Mouse (Mus musculus) heart, postnatal 25 days (tissue): Measurements from ENCODE around the gene Pitpnb. TPM values are rescaled to one million over a fixed set of nuclear protein-coding genes. Genes with fewer than 3 reads are reported as not detected.

Experiments used
- DNase-seq: peaks from one replicate; pipeline ENCODE4 v3.0.0; 2022; ENCODE audit warnings: low spot score
- intact Hi-C: fragments of 180-260 bp; cut with DNase I; formaldehyde crosslinking; loops from one replicate; pipeline ENCODE4 v1.15.1; 2025
- total RNA-seq, 2 experiments: library from RNA; stranded (reverse); gene quantifications; 2 replicates each; pipeline ENCODE4 v1.2.3; 2021

The Pitpnb gene
- total RNA-seq, 2 experiments from 2014 or later, result 38.1 to 38.4 TPM

DNA sequence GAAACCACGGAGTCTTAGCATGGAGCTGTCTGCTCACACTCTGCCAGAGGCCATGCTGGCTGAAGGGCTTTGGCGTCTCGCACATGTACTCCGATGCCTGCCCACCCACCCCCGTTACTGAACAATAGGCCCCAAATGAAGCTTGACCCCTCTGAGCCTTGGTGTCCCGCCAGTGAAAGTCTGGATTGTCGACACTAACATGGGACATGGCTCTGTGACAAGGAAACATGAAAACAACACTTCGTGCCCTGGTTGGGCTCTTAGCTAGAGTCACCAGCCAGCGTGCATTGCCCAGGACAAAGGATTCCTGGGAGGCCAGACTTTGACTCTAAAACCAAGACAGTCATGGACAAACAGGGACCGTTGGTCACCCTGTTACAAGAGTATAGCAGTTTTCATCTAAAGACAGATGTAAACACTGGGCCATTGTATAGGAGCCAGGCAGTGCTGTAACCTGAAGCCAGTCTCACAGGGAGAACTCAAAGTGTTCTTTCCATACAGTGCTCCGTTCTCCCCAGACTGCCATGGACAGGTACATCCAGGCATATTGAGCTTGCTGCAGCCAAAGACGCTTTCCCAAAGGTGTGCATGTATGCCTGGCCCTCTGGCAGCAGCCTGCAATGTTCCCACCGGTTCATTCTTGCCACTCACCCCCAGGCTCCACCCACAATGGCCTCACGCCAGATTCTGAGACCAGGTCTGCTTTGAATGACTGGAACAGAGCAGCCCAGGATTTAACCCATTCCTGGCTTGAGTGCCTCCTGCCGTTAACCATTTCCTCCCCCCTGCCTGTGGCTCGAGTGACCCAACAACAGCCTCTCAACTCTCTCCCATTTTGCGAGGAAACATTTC lies 63.0 kb downstream of the Pitpnb start:
- no peak for DNase-seq

DNA sequence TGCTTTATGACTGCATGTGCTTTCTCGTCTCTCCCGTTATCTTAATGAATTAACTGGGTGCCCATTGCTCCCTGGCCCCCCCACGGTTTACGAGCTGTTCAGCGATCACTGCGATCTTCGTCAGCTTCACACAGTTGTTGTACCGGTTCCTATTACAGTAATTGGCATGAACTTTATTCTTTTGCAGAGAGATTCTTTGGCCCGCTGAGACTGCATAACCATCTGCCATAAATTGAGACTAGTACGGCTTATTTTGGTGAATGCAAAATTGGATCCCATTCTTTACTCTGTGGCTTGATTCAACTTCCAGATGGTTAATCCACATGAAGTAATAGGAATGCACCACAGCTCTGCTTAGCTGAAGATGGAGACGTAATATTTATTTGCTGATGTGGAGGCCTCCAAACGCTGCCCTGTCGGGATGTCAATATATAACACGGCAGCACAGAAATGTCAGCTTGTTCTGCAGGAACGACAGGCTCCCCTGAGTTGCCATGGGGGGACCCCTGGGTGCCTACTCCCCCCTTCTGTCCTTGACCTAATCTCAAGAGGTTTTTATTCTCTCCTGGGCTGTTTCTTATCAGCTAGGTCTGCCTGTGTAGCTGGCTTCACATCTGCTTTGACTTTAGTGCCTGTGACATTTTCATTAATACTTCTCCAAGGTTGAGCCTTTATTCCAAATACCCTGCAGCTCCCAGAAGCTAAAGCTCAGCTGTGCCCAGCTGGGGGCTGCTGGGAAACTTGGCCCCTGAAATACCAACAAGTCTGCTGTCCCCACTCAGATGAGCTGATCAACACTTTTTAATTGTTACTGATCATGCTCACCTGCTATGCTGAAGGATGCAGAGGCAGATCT lies 63.9 kb downstream of the Pitpnb start:
- DNase-seq, result no peak
- intact Hi-C loops, result no loop called here

More for the DNA sequence above, 63.0 kb downstream of the Pitpnb start:
- intact Hi-C loops, result no loop called here

DNA sequence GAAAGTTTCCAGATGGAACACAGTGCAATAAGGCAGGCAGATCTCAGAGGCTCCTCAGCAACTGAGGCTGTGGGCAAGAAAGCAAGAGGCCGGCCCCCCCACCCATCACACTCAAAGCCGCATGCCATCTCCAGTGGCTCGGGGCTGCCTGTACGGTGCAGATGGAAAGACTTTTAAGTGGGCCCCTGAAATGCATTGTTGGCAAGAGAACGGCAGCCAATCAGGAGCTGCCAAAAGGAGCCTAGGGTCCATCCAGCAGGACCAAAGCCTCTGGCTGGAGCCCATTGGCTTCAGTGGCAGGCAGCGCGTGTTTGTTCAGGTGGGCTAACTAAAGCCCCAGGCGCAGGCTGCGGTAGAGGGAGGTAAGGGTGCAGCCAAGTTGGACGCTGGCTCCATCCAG lies 65.2 kb downstream of the Pitpnb start:
- intact Hi-C loops, result no loop called here
- DNase-seq, result no peak

DNA sequence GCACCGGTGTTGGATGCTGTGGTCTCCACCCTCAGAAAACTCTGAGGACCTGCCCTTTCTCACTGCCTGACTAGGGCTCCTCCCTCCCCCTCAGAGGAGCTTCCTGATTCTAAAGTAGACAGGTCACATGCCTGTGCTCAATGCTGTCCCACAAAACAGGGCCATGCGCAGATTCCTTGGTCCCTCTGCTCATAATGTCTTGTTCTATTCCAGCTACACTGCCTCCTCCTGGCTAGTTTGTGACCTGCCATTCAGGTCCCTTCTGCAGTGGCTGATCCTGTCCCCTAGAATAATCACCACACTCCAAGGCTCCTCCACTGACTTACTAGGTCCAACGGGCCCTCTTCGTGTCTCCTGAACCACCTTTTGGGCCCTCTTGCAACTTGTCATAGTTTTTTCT lies 65.6 kb downstream of the Pitpnb start:
- DNase-seq, result no peak
- intact Hi-C loops, result no loop called here

DNA sequence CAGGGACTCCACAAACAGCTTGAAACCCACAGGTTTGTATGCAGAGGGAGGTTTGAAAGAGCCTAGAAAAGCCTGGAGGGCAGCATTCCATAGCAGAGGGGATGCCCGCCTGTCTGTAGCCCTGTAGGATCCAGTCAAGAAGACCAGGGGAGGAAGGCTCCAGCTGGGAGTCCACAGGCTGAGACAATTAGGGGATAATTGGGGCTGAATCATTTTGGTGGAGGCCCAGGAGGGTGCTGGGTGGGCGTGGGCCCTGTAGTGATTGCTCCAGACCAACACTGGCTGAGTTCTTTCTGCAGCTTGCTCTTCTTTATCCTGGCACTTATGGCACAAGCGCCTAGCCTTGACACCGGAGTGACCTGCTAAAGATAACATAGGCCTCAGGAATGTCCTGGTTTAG lies 67.9 kb downstream of the Pitpnb start:
- DNase-seq, result no peak
- intact Hi-C loops, result no loop called here

DNA sequence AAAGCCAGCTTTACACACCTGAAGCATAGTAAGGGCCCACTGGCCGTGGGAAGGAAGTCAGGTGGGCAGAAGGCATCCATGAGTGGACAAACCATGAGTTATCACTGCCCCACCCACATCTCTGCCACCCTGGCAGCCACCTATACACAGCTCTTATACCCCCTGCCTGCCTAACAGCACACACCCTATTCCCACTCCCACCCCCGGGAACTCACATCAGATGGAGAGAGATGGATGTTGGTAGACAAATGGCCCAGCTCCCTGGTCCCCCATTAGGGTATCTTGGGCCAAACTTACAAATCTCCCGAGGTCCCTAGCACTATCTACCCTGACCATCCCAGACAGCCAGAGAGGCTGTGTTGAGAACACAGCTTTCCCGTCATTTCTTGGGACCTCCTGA lies 68.7 kb downstream of the Pitpnb start:
- intact Hi-C loops, result no loop called here
- no peak for DNase-seq

DNA sequence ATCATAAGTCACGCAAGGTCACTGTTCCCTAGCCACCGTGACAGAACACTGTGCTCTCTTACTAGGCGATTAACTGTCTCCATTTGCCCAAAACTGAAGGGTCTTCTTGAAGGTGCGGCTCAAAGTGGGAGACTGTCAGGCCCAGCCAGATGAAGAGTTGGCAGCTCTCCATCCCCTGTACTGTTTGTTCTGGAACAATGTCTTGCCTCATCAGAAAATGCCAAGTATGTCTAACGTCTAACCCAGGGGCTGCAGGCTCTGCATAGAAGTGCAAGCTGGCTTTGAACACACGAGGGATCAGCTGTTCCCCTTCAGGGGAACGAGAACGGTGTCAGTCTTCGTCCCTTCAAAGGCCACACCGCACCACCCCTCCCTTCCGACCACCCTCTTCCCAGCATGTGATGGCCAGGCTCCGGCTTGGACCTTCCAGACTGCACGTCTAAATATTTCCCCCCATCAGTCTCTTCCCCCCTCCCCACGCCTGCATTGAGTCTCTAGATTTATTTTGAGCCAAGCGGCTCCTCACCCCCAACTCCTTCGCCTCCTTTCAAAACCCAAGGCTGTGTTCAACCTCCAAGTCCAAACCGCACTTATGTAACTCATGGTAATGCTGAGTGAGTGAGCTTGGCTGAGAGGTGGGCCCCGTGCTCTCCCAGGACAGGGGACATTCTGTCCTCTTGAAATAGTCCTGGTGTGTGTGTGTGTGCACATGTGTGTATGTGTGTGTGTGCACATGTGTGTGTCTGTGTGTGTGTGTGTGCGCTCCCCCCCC lies 71.5 kb downstream of the Pitpnb start:
- DNase-seq, result peak; percentile 48
- intact Hi-C loops, result no loop called here

DNA sequence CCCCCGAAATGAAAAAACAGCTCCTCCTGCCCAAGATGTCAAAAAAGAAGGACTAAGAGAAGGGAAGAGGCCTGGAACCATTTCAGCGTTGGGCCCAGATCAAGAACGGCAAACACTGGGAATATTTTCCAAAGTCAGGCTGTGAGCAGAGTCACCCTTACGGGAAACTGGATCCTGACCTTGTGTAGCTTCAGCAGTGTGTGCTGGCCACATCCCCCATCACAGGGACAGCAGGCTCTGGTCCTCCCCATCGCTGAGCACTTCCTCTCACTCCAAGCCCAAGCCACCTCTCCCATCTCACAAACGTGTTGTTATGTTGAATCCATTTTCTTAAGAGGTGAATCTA lies 72.1 kb downstream of the Pitpnb start:
- no peak for DNase-seq
- intact Hi-C loops, result no loop called here

DNA sequence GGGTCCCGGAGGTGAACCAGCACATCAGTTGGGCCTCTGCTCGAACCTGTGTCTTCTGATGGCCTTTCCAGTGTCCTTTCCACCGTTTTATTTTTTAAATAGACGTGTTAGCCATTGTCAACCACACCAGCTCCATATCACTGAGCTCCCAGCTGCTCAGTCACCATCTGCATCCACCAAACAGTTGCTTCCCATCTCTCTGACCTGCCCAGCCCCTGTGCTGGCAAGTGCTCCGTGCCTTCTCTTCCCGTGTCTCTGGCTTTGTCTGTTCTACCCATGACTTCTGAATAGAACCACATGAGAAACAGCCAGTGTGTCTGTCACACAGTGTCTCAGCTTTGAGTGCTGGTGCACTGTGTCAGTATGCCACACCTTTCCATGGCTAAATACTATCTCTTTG lies 74.2 kb downstream of the Pitpnb start:
- DNase-seq, result no peak
- intact Hi-C loops, result no loop called here

DNA sequence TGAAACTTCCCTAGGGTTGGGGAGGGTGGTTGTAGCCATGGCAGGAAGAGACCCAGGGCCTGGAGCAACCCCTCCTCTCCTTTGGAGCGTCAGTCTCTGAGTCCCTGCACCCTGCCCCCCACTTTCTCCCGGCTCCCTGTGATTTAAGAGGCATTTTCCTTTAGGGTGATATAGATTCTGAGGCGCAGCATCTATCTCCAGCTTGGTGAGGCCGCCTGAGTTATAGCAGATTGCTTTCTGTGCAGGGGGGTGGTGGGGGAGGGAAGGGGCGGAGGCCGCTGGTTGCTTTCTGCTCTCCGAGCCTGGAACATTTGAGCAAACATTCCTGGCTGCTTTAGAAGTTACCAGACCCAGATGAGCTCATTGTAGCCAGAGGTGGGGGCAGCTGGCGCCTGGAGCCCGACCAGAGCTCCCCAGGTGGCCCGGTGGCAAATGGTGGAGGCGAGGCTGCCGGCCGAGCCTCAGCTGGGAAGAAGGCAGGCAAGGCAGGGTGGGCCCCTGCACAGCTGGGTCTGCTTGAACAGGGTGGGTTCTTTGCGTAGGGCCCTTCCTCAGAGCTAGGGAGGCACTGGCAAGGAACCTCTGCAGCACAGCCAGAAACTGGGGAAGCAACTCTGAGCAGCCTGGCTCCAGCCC lies 78.0 kb downstream of the Pitpnb start:
- DNase-seq, result peak; percentile 61
- intact Hi-C loops, result no loop called here

DNA sequence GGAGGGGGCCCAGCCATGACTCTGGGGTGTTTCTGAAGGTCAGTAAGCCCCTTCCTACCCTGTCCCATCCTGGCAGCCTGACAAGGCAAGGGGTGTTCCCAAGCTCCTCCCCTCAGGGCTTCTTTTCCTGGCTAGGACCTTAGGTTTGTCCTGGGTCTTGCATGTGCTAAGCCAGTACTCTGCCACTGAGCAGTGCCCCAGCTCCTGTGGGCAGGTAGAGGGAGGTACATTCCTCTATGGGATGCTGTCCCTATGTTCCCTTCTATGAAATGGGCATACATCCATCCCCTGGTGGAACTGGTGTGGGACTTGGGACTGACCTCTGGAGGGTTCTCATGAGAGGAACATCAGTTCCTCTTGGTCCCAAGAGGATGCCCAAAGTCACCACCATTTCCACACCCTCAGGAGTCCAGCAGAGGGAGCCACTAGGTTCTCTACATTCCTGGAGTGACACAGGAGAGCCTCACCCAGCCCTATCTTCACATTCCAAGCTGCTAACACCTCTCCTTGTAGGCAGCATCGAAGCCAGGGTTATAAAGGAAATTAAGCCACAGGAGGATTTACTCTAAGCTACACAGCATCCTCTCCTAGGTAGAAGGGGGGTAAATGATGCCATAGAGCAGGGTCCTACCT lies 79.0 kb downstream of the Pitpnb start:
- intact Hi-C loops, result no loop called here
- no peak for DNase-seq

DNA sequence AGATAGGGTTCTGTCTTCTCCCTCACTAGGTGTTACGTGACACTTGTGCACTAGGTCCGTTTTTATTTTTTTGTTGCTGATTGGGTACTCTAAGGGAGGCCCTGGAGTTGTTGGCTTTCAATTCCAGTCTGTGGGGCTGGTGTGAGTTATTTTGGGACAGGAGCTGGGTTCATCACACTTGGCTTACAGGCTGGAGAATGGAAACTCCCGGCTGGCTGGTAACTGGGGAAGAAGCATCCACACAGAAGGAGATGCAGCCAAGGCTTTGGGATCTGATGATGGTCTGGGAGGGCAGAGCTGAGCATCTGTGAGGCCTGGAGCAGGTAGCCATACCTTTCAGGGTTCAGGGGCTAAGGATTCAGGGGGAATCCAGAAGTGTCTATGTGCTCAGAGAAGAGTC lies 80.1 kb downstream of the Pitpnb start:
- no peak for DNase-seq
- intact Hi-C loops, result no loop called here

DNA sequence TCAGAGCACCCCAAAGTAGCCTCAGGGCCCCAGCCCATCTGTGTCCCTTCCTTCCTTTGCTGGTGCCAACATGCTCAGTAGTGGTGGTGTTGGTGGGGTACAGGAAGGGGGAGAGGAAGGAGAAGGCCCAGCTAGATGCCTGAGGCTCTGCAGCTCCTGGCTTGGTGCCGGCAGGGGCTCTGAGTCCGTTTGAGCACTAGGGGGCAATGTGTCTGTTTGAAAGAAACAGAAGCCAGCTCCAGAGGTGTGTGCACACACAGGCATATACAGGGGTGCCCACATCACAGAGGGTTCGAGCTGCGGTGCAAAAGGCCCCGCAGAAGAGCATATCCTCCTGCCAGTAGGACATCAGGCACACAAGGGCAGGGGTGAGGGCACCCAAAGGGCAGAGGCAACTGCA lies 83.6 kb downstream of the Pitpnb start:
- intact Hi-C loops, result loop anchor here (1.0 to 2.0 kb wide), 3 partner anchors 205 to 739 kb away; no protein-coding TSS in a partner anchor
- peak; percentile 58 for DNase-seq

DNA sequence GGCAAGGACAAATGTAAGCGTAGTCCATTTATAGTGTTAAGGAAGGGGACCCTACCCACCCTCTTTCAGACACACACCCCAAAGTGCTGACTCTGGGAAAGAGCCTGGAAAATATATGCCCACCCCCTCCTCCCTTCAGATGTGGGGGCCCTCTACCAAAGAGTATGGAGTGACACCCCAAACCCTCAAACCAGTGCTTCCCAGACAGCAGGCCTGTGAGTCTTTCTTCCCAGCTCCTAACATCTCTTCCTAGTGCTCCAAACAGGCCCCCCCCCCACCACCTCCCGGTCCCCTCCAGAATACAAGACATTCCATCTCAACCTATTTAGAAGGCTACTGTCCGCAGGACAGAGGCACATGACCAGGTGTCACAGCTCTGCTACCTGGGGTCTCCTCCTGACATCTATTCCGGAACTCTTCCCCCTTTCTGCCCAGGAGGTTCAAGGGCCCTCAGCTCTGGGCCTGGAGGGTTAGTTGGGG lies 84.2 kb downstream of the Pitpnb start:
- intact Hi-C loops, result loop anchor here (1.0 to 5.0 kb wide), 4 partner anchors 117 to 738 kb away; no protein-coding TSS in a partner anchor
- DNase-seq, result no peak

DNA sequence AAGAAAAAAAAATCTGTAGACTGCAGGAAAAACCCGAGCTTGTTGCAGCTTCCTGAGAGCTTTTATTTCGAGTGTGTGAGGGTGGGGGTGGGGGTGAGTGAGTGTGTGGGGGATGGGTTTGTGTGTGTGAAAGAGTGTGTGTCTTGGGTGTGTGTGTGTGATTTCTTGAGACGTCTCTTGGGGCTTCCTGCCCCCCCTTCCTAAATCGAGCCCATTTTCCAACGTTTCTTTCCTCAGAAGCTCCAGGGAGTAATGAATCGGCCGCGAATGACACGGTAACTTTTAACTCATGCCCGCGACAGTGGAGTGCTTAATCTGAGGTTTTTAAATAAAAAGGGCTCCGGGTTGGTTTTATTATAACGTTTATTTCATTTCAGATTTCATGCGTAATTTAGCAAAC lies 85.0 kb downstream of the Pitpnb start:
- no peak for DNase-seq
- intact Hi-C loops, result loop anchor here (2.0 to 5.0 kb wide), 3 partner anchors 117 to 737 kb away; no protein-coding TSS in a partner anchor

DNA sequence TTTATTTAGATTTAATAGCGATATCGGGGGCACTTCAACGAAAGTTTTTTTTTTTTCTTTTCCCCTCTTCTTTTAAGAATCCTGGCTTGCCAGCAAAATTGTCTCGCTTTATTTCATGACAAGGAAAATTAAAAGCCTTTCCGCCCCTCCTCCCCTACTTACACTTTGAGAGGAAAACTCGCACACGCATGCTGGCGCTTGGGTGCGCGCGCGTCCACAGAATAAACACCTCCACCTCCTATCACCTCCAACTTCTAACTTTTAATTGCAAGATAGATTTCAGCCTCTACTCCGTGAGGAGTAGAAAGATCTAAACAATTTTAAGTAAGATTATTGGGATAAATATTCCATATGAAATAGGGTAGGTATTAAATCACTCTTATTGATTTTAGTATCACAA lies 85.5 kb downstream of the Pitpnb start:
- DNase-seq, result no peak
- intact Hi-C loops, result loop anchor here (2.0 to 5.0 kb wide), 3 partner anchors 51 to 116 kb away; no protein-coding TSS in a partner anchor

DNA sequence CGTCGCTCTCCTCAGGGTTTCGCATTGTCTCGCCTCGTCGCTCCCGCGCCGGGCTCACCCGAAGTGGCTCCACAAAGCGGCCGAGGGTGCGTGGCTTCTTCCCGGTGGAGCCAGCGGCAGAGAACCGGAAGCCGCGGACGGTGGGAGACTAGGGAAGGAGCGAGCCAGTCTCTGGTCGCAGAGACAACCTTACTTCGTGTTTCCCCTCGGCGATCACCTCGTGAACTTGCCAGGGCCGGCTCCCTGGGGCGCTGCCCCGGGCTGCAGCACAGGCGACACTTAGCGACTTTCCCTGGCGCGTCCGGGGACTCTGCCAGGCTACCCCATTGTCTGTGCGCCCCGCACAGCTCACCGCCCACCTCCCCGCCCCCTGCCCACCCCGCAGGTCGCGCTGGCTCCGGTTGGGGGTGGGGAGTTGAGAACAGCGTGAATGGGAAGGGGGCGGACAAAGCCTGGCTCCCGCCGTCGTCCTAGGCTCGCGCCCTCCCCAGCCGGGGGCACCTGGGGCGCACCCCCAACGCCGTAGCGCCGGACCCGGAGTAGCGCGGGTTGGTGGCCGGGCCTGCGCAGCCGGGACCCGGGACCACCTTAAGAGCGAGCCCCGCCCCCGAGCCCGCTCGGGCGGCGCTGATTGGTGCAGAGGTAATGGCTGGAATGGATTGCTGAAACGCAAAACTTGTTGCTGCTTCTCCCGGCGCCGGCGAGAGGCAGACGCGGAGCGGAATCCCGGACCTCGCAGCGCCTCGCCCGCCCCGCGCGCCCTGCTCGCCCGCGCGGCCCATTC lies 86.2 kb downstream of the Pitpnb start, which contains the start of gene Mn1:
Mn1 (plus strand) TSS at position 772 of the 784 bp plus-strand sequence.
- intact Hi-C loops, result loop anchor here (2.0 to 5.0 kb wide), 3 partner anchors 50 to 116 kb away; no protein-coding TSS in a partner anchor
- peak; percentile 86 for DNase-seq
